Mouse (Mus musculus) embryonic facial prominence, embryonic 11.5 days (tissue): ENCODE data around the gene Cerk. TPM values are rescaled to one million over a fixed set of nuclear protein-coding genes. Genes with fewer than 3 reads are reported as not detected.

Source experiments
- ATAC-seq: fragments of 200-750 bp; cut with Nextera tagmentation; replicated peaks from 2 replicates; pipeline ENCODE4 v1.8.0; 2017; ENCODE audit warnings: low read depth; ENCODE audit not compliant: insufficient number of reproducible peaks, low FRiP score, low TSS enrichment
- DNase-seq: peaks from one replicate; pipeline ENCODE4 v3.0.0-alpha.2; 2015; ENCODE audit warnings: low spot score
- H3K27ac ChIP-seq: fragments of 300-500 bp; sonication (generic); replicated peaks from 2 replicates; pipeline ENCODE4 v1.5.1; 2014; ENCODE audit warnings: mild to moderate bottlenecking, low read depth, low read length, control low read depth
- H3K27me3 ChIP-seq: fragments of 300-500 bp; sonication (generic); 2 replicates; pipeline ENCODE4 v1.6.1; 2014; ENCODE audit warnings: mild to moderate bottlenecking, low read length, moderate library complexity, mixed read lengths; ENCODE audit not compliant: control insufficient read depth, insufficient read depth
- H3K36me3 ChIP-seq: fragments of 300-500 bp; sonication (generic); replicated peaks from 2 replicates; pipeline ENCODE4 v1.6.1; 2014; ENCODE audit warnings: low read depth, mild to moderate bottlenecking, low read length, moderate library complexity, mixed read lengths; ENCODE audit not compliant: control insufficient read depth, insufficient read depth
- H3K4me1 ChIP-seq: fragments of 300-500 bp; sonication (generic); 2 replicates; pipeline ENCODE4 v1.6.1; 2014; ENCODE audit warnings: low read length, mixed read lengths; ENCODE audit not compliant: control insufficient read depth, insufficient read depth
- H3K4me2 ChIP-seq: fragments of 300-500 bp; sonication (generic); 2 replicates; pipeline ENCODE4 v1.6.1; 2014; ENCODE audit warnings: low read depth, mild to moderate bottlenecking, control low read depth, low read length, moderate library complexity
- H3K4me3 ChIP-seq: fragments of 300-500 bp; sonication (generic); 2 replicates; pipeline ENCODE4 v1.5.1; 2014; ENCODE audit warnings: low read depth, low read length, control low read depth
- H3K9ac ChIP-seq: fragments of 300-500 bp; sonication (generic); replicated peaks from 2 replicates; pipeline ENCODE4 v1.6.1; 2014; ENCODE audit warnings: mild to moderate bottlenecking, control low read depth, low read length
- H3K9me3 ChIP-seq: fragments of 300-500 bp; sonication (generic); replicated peaks from 2 replicates; pipeline ENCODE4 v1.6.1; 2016; ENCODE audit warnings: mild to moderate bottlenecking, low read length, inconsistent platforms, mixed read lengths; ENCODE audit not compliant: control insufficient read depth
- WGBS: fragments of 180-500 bp; shearing (Covaris S2); extraction: QIAGEN DNeasy Blood & Tissue Kit; methylation state at CpG from one replicate; pipeline ENCODE4 v1.1.7; 2014; 5-methylcytosine and 5-hydroxymethylcytosine counted together
- polyA plus RNA-seq: library from polyadenylated mRNA; unstranded; fragments of >200 nt; fragmentation: Nextera tagmentation; extraction: Ambion mirVana; gene quantifications from 2 replicates; pipeline ENCODE4 v1.2.1, GENCODE M21; 2014

Cerk gene
- polyA plus RNA-seq, 1 experiment from 2014 or later: 16.3 TPM

GRCm38 (mm10) chr15:86112707-86113341, 73.1 kb downstream of the Cerk start:
- H3K27ac ChIP-seq: no peak overlapping the region
- peaks cover 2% of the 10 kb centered on the region; the same call in 1 of the 2 replicates for H3K4me1 ChIP-seq
- peak; percentile 7 for DNase-seq
- no peak for ATAC-seq
- no peaks in the 10 kb centered on the region for H3K9me3 ChIP-seq
- 9% methylated on average over 10 of the region's 10 CpGs for WGBS
- no peaks in the 10 kb centered on the region for H3K27me3 ChIP-seq
- no peaks in the 10 kb centered on the region for H3K36me3 ChIP-seq
- H3K9ac ChIP-seq: 0 out of 2 replicates have a peak overlapping the region, but pooled peaks have one; percentile 11
- no peak overlapping the region for H3K4me2 ChIP-seq
- H3K4me3 ChIP-seq: no peak overlapping the region

- no peaks in the 10 kb centered on the region for H3K36me3 ChIP-seq
- DNase-seq (no peak), ATAC-seq (no peak)
- peaks cover 2% of the 10 kb centered on the region; the same call in 1 of the 2 replicates for H3K4me1 ChIP-seq
- H3K4me3 ChIP-seq: no peak overlapping the region
- no peaks in the 10 kb centered on the region for H3K27me3 ChIP-seq
- no peak overlapping the region for H3K9ac ChIP-seq
- H3K27ac ChIP-seq: no peak overlapping the region
- 74% methylated on average over 10 of the region's 10 CpGs for WGBS
- no peak overlapping the region for H3K4me2 ChIP-seq
- H3K9me3 ChIP-seq: no peaks in the 10 kb centered on the region
These were observed 75.4 kb downstream of the Cerk start for GRCm38 (mm10) chr15:86110361-86111103.

GRCm38 (mm10) chr15:86109650-86110211, 76.2 kb downstream of the Cerk start:
- Histone ChIP-seq H3K36me3 (no peaks in the 10 kb centered on the region), H3K4me1 (peaks cover 2% of the 10 kb centered on the region; the same call in 1 of the 2 replicates)

GRCm38 (mm10) chr15:86109245-86109644, 76.7 kb downstream of the Cerk start:
- no peaks in the 10 kb centered on the region for H3K36me3 ChIP-seq
- peaks cover 2% of the 10 kb centered on the region; the same call in 1 of the 2 replicates for H3K4me1 ChIP-seq
- no peaks in the 10 kb centered on the region for H3K27me3 ChIP-seq
- ATAC-seq (no peak), DNase-seq (no peak)
- no peak overlapping the region for H3K4me2 ChIP-seq
- H3K27ac ChIP-seq: no peak overlapping the region
- H3K9ac ChIP-seq: no peak overlapping the region
- H3K4me3 ChIP-seq: no peak overlapping the region
- H3K9me3 ChIP-seq: no peaks in the 10 kb centered on the region
- WGBS: 84% methylated on average over 7 of the region's 7 CpGs

More at GRCm38 (mm10) chr15:86109650-86110211, 76.2 kb downstream of the Cerk start:
- no peak overlapping the region for H3K4me2 ChIP-seq
- H3K4me3 ChIP-seq: no peak overlapping the region
- ATAC-seq (no peak), DNase-seq (no peak)
- WGBS: 85% methylated on average over 8 of the region's 8 CpGs
- H3K9me3 ChIP-seq: no peaks in the 10 kb centered on the region
- no peaks in the 10 kb centered on the region for H3K27me3 ChIP-seq
- H3K9ac ChIP-seq: no peak overlapping the region
- H3K27ac ChIP-seq: no peak overlapping the region

- Histone ChIP-seq H3K9ac (no peak overlapping the region), H3K4me2 (no peak overlapping the region), H3K4me1 (peaks cover 2% of the 10 kb centered on the region; the same call in 1 of the 2 replicates), H3K27me3 (no peaks in the 10 kb centered on the region), H3K27ac (no peak overlapping the region), H3K4me3 (no peak overlapping the region), H3K9me3 (no peaks in the 10 kb centered on the region), H3K36me3 (no peaks in the 10 kb centered on the region)
- WGBS: 88% methylated on average over 11 of the region's 11 CpGs
- ATAC-seq (no peak), DNase-seq (no peak)
These were observed 78.0 kb downstream of the Cerk start for GRCm38 (mm10) chr15:86107831-86108471.

GRCm38 (mm10) chr15:86105751-86106150, 80.2 kb downstream of the Cerk start:
- no peak for DNase-seq
- Histone ChIP-seq H3K36me3 (0 out of 2 replicates have a peak, but pooled peaks cover 3% of the 10 kb centered on the region), H3K9ac (no peak overlapping the region), H3K4me2 (no peak overlapping the region), H3K4me3 (no peak overlapping the region), H3K27me3 (no peaks in the 10 kb centered on the region), H3K9me3 (no peaks in the 10 kb centered on the region), H3K4me1 (no peaks in the 10 kb centered on the region; the same call in 1 of the 2 replicates), H3K27ac (no peak overlapping the region)
- 82% methylated on average over 6 of the region's 6 CpGs for WGBS
- ATAC-seq: no peak

GRCm38 (mm10) chr15:86105345-86105697, 80.6 kb downstream of the Cerk start:
- Histone ChIP-seq H3K27me3 (no peaks in the 10 kb centered on the region), H3K9ac (no peak overlapping the region), H3K4me2 (no peak overlapping the region), H3K9me3 (no peaks in the 10 kb centered on the region), H3K27ac (no peak overlapping the region), H3K4me1 (no peaks in the 10 kb centered on the region; the same call in 1 of the 2 replicates), H3K4me3 (no peak overlapping the region), H3K36me3 (0 out of 2 replicates have a peak, but pooled peaks cover 3% of the 10 kb centered on the region)
- ATAC-seq (no peak), DNase-seq (no peak)
- 86% methylated on average over 7 of the region's 7 CpGs for WGBS
